Mouse (Mus musculus): ENCODE data around the gene Plppr3. TPM values are rescaled to one million over a fixed set of nuclear protein-coding genes. Genes with fewer than 3 reads are reported as not detected.

Gene Plppr3
- total RNA-seq, 2 experiments from 2014 or later = 68.3 to 71.2 TPM

DNA sequence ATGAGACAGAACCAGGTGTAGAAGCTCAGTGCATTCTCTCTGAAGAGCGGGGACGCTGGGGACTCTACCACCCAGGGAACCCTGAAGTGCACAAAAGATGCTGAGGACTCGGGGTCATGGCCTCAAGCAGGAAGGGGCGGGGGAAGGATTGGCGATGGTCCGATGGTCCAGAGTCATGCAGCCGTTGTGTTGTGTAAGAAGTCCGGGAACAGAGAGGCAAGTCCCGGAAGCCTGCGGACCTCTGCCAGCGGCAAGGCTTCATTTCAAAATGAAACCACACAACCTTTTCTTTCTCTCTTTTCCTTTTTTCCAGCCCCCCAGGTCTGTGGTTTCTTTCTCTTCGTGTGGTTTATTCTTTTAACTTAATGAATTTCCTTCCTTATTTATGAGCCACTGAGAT lies 3.3 kb upstream of the Plppr3 start:
- DNase-seq (ENCODE audit: low spot score in 2 of 2) = no peak
- intact Hi-C loops (cut with DNase I) = no loop called here

DNA sequence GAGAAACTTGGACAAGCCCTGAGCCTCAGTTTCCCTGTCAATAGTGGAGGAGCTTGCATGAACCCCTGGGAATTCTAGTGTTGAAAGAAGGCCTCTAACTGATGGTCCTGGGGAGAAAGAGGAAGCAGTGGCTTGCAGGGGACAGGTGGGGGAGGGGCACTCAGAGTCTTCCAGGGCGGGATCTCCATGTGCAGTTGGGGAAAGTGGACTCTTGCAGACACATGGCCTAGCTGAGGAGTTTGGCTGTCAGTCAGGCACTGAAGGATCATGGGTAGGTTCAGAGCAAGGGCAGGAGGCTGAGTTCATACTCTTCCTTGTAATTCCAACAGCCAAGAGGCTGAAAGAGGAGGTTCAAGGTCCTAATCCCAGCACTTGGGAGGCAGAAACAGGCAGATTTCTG lies 2.7 kb upstream of the Plppr3 start:
- DNase-seq (ENCODE audit: low spot score in 2 of 2) = no peak
- intact Hi-C loops (cut with DNase I) = no loop called here

DNA sequence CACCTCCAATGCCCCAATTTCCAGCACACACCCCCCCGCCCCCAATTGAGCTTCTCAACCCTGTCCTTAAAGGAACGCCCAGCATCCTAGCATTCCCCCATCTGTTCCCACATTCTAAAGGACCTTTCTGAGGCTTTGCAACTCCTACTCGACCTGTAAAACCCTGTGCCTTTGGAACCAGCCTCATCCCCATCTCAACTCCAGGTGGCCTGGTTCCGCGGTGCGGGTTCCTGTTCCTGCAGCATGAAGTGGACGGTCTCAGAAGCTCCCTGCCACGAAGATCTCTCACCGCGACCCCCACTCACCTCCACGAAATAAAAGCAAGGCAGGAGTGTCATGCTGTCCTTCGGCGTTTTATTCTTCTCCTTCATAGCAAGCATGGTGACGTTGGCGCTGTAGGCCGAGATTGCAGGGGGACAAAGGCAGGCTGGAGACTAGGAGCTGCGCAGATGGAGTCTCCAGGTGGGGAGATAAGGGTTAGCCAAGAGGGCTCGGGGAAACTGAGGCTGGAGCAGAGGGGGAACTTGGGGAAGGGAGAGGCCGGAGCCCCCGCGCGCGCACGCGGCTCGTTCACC lies 632 bp downstream of the Plppr3 start:
- no peak for DNase-seq (ENCODE audit: low spot score in 2 of 2)
- intact Hi-C loops (cut with DNase I) = no loop called here

DNA sequence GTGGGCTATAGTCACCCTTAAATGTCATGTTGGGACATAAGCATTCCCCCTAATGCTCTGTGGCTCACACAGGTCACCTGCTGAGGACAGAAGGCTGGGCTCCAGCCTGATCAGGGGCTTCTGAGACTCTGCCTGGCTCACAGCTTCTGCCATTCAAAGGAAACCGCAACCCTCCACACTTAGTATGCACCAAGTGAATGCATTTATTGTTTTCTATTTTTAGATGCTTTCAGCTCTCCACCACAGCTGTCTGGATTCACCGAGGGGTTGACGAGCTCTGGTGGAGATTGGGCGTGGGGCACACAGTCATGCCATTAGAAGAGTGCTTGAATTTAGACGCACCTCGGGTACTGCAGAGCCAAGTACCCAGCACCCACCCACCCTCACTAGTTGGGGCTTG lies 1.1 kb downstream of the Plppr3 start:
- intact Hi-C loops (cut with DNase I) = no loop called here
- no peak for DNase-seq (ENCODE audit: low spot score in 2 of 2)

DNA sequence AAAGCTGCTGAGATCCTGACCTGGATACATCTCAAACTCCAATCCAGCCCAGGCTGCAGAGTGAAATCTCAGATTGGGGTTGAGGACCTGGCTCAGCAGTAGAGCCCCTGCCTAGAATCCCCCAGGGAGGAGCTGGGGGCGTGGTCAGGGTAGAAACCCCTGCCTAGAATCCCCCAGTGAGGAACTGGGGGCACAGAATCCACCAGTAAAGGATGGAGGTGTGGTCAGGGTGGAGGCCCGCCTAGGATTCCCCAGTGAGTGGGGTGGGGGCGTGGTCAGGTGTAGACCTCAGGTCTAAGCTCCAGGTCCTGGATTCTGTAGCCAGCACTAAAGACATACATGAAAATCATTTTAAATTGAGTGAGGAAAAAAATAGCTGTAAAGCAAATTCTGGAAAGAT lies 1.6 kb downstream of the Plppr3 start:
- intact Hi-C loops (cut with DNase I) = no loop called here
- DNase-seq (ENCODE audit: low spot score in 2 of 2) = no peak

DNA sequence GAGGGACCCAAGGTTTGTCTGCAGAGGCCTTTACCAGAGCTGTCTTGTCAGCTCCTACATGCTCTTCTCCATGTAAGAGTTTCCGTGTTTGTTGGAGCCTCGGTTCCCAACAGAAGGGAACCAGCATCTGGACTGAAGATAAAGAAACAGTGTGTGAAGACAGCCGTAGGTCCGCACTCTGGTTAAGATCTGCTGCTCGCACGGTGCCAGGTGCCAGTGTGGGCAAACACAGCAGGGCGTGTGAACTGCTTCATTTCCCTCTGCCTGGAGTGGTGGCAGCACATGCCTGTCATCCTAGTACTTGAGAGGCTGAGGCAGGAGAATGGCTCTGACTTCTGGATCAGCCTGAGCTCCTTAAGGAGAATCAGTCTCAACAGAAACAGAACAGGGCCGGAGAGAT lies 2.6 kb downstream of the Plppr3 start:
- intact Hi-C loops (cut with DNase I) = no loop called here
- DNase-seq (ENCODE audit: low spot score in 2 of 2) = peak in 1 of 2 experiments; percentile 54

DNA sequence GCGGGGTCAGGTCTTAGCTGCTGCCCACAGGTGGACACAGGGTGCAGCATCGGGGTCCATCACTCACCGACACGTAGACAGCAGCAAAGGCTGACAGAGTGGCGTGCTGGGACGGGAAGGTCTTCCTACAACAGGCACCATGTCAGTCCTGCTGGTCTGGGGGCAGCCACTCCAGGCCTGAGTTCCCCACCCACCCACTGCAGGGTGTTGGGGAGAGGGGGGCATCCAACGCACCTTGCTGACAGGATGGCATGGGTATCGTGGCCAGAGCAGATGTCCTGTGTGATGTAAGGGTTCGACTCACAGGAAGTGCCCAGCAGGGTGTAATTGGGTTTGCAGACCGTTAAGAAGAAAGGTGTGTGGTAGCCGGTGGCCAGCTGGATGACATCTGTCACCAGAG lies 7.8 kb downstream of the Plppr3 start:
- DNase-seq (ENCODE audit: low spot score in 2 of 2) = no peak
- intact Hi-C loops (cut with DNase I) = no loop called here

DNA sequence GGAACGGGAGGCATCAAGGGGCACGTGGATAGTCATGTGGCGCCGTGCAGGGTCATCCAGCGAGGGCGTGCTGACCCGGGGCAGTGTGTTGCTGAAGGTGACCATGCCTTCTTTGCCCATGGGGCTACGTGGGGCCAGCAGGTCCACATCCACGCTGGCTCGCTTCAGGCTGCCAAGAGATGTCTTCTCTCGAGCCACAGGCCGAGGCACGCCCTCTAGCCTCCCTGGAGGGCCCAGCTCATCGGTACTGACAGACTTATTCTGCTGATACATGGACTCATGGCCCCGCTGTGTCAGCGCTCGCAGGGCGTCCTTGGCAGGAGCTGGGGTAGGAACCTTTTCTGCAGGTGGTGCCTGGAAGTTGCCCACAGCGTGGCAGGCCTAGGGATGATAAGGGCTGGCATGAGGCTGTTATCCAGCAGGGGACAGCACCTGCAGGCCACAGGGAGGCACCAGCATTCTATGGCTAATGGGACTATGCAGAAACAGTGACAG lies 8.6 kb downstream of the Plppr3 start:
- intact Hi-C loops (cut with DNase I) = no loop called here
- no peak for DNase-seq (ENCODE audit: low spot score in 2 of 2)

DNA sequence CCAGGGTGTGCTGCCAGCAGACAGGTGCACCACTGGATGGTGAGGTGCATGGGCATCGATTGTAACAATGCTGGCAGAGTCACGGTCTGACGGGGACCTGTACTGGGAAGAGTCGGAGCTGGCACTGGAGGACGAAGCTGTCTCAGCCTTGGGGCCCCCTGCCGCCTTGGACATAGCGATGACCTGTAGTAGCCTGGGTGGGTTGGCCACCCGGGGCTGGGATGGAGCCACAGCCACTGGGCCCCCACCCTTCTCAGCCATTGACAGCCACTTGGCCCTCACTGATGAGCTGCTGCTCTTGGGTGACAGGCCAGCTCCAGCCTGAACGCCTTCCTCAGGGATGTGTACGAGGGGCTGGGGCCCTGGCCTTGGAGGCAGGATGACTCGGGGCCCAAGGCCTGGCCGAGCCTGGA lies 9.2 kb downstream of the Plppr3 start:
- DNase-seq (ENCODE audit: low spot score in 2 of 2) = no peak
- intact Hi-C loops (cut with DNase I) = no loop called here

DNA sequence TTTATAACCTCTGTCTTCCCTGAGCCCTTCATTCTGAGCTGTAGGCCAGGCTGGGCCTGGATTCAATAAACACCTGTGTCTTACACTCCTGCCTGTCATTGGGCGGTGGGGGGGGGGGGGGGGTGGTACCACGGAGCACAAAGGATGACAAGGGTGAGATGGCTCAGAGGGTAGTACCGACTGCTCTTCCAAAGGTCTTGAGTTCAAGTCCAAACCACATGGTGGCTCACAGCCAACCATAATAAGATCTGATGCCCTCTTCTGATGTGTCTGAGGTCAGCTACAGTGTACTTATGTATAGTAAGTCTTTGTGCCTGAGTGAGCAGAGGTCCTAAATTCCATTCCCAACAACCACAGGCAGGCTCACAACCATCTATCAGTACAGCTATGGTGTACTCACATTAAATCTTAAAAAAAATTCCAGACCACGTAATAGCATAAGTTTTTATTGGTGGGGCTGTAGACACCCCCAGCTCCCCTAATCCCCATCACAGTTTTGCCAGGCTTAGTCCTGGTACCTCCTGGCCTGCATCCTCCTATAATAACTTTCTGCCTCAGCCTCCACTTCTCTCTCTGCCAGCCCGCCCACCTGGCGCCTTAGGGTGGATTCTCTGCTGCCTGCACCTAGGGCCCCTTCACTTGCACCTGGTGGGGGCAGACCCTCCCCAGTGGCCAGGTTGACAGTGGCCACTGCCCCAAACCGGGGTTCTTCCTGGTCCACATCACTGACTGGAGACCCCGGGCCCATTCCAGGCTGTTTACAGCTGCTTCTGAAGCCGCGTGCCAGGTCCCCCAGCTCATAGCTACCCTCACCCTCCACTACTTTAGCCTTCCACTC lies 9.9 kb downstream of the Plppr3 start:
- DNase-seq (ENCODE audit: low spot score in 2 of 2) = no peak
- intact Hi-C loops (cut with DNase I) = no loop called here

DNA sequence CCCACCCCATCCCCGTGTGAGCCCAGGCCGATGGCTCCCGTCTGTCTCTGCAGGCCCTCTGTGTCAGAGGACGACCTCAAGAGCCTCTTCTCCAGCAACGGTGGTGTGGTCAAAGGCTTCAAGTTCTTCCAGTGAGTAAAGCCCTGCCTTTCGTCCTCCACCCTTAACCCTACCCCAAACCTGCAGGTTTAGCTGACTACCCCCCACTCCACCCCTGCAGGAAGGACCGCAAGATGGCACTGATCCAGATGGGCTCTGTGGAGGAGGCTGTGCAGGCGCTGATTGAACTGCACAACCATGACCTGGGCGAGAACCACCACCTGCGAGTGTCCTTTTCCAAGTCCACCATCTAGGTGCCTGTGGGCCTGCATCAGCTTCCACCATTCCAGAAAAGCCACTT lies 11.5 kb downstream of the Plppr3 start:
- intact Hi-C loops (cut with DNase I) = no loop called here
- DNase-seq (ENCODE audit: low spot score in 2 of 2) = no peak

DNA sequence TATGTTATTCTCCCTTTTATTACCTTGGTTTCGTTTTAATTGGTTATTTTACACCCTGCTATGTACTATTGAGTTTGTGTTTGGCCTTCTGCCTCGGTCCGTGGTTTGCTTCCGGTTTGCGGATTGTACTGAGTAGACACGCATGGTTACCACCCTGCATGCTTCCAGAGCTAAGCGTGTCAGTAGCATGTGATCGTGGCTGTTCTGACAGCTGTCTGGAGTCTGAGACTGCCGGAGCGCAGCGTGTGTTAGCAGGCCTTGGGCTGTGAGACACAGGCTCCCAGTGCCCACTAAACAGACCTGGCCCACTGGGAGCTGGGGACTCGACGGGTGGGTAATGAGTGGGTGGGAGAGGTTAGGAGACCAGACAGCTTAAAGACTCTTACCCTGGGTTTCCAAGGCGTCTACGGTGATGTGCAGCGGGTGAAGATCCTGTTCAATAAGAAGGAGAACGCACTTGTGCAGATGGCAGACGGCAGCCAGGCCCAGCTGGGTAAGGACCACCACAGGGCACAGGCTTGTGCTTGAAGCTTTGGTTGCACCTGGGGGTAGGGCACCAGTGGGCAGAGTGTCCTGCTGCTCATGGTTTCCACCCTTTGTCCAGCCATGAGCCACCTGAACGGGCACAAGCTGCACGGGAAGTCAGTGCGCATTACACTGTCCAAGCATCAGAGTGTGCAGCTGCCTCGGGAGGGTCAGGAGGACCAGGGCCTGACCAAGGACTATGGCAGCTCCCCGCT lies 12.2 kb downstream of the Plppr3 start:
- intact Hi-C loops (cut with DNase I) = no loop called here

DNA sequence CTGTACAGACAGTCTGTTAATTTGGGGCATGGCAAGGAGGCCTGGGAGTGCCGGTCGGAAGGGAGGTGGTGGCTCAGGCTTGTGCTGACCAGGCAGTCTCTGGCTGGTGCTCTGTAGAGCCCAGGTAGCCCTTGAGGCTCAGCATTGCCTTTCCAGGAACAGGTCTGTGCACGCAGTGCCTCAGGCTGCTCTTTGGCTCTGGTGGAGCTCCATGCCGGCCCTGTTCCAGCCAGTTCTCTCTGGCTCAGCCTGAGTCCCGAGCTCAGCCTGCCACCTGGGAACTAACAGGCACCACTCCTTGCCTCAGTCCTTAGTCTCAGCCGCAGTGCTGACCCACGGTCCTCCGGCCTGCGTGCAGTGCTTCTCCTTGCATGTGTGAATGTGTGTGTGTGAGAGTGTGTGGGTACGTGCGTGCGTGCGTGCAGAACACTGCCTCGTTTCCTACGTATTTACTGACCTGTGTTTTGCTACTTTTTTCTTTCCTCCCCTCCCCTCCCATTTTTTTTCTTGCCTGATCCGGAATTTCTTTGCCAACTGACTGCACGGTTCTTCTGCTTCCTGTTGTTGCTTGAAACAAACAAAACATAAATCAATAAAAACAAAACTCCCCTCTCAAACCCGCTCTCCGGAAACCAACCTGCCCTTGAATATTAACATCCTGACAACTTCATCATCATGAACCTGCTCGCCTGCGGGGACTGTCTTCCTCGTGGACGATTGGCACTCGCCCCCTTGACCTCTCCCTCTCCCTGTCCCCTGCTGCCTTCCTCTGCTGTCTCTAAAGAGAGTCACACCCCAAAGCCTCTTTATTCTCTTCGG lies 13.0 kb downstream of the Plppr3 start:
- intact Hi-C loops (cut with DNase I) = no loop called here
- DNase-seq (ENCODE audit: low spot score in 2 of 2) = no peak

More for the DNA sequence above, 12.2 kb downstream of the Plppr3 start:
- DNase-seq (ENCODE audit: low spot score in 2 of 2) = no peak

DNA sequence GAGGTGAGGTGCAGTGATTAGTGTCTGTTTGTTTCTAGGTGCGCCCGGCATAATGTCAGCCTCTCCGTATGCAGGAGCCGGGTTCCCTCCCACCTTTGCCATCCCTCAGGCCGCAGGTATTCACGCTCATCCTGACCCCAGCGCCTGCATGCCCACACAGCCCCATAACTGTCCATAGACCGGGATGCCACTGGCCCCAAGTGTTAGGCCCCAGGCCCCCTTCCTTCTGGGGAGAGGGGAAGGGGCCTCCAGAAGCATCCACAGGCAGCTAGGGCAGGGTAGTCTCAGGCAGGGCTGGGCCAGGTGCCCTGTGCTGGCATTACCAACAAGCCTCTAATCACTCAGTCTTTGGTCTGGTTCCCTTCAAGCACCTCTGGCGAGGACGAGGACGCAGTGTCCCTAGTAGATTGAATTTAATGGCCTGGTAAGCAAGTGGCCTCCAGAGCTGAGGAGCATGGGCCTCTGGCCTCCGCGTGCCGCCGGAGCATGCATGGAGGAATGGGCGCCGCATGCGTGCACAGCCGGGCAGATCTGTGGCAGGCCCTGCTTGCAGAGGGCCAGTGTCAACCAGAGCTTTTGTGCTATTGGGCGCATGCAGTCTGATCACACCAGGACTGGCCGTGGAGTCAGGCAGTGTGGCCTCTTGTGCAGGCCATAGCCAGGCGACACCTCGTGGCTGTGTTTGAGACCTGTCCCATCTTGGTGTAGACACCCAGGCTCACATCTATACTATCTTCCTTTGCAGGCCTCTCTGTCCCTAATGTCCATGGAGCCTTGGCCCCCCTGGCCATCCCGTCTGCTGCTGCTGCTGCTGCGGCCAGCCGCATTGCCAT lies 14.1 kb downstream of the Plppr3 start:
- intact Hi-C loops (cut with DNase I) = no loop called here
- DNase-seq (ENCODE audit: low spot score in 2 of 2) = no peak

DNA sequence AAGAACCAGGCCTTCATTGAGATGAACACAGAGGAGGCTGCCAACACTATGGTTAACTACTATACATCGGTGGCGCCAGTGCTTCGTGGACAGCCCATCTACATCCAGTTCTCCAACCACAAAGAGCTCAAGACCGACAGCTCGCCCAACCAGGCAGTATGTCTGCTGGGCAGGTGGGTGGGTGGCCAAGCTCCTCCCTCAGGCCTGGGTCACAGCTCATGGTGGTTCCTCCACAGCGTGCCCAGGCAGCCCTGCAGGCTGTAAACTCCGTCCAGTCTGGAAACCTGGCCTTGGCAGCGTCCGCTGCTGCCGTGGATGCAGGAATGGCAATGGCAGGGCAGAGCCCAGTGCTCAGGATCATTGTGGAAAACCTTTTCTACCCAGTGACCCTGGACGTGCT lies 15.3 kb downstream of the Plppr3 start:
- intact Hi-C loops (cut with DNase I) = no loop called here
- DNase-seq (ENCODE audit: low spot score in 2 of 2) = no peak

DNA sequence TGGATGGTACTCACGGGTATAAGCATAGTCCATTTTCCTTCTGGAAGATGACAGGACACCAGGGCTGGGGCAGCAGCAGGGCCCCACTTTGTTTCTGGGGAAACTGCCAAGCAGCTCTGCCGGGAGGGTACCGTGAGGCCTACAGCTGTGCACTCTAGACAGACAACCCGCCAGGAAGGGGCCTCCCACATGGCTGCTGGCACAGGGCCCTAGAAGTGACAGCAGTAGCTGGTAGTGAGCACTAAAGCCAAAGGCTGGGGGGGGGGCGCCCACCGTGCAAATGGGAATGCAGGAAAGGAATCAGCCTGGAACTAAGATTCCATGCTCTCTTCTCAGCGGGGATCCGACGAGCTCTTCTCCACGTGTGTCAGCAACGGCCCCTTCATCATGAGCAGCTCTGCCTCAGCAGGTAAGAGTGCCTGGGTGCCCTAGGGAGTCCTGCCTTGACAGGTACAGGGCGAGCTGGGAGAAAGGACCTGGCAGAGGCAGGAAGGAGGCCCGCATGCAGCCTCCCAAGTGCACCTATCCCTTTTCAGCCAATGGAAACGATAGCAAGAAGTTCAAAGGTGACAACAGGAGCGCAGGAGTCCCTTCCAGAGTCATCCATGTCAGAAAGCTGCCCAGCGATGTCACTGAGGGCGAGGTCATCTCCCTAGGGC lies 15.9 kb downstream of the Plppr3 start:
- intact Hi-C loops (cut with DNase I) = no loop called here
- DNase-seq (ENCODE audit: low spot score in 2 of 2) = peak; percentile 77 to 78

DNA sequence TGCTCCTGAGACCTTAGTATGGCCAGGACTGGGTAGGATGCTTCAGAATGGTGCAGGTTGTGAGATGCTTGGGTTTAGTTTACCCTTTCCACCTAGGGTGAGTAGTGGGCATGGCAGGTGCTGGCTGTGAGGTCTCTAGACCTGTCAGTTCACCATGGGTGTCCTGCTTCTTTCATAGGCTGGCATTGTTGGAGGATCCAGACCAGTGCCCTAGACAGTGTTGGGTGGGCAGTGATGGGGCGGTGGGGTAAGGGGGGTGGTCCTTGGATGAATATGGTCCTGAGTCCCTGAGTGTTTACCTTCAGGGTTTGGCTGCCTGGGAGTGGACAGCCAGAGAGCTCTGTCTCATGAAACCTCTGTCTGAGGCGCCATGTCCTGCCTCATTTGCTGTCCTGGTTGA lies 16.5 kb downstream of the Plppr3 start:
- no peak for DNase-seq (ENCODE audit: low spot score in 2 of 2)
- intact Hi-C loops (cut with DNase I) = no loop called here

DNA sequence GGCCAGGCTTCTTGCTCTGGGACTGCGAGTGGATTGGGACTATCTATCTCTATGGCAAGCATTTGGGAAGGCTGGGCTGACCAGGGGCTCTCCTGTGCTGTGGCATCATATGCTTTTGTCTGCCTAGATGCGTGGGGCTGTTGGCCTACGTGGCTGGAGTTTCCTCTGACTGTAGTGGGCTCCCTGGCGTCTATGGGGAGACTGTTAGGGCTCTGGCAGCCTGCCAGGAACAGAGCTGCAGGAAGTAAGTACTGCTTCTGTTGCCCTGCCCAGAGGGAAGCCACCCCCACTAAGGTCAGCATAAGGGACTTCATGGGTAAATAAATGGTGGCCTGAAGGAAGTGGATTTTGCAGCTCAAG lies 17.0 kb downstream of the Plppr3 start:
- intact Hi-C loops (cut with DNase I) = no loop called here
- peak in 1 of 2 experiments; percentile 71 for DNase-seq (ENCODE audit: low spot score in 2 of 2)
